8 mouse cellular contexts compared by ENCODE assay signal in genomic region chr5:147957592-147958271, GRCm38 (mm10). TPM values are rescaled to one million over a fixed set of nuclear protein-coding genes. Genes with fewer than 3 reads are reported as not detected.
DNase-seq lines count a peak whose midpoint lies in the region; ATAC-seq and TF ChIP-seq lines count a peak whose summit lies in the region.

No protein-coding gene starts in this region.

- peak; percentile 86 to 90 for DNase-seq in cerebellum, postnatal 25 days
- DNase-seq in heart, adult 2 months = peak; percentile 62 to 67
- peak; percentile 26 for DNase-seq in kidney, adult 11 months
- peak; percentile 94 to 95 for DNase-seq in left cerebral cortex, postnatal 14 days (ENCODE audit: low spot score in 2 of 2)
- DNase-seq in mesoderm, embryonic 11.5 days (ENCODE audit: low read depth, low spot score) = peak; percentile 48
- peak; percentile 97 for DNase-seq in telencephalon, adult 2 months (ENCODE audit: low read depth, low spot score)

- no peaks in the 10 kb centered on the region for H3K9me3 ChIP-seq in erythroblast, embryonic 14.5 days (ENCODE audit: control insufficient read depth, low read length)

- no peak for TF ChIP-seq POLR2A in heart, adult 2 months (IDR thresholded peaks at IDR 0.05; ENCODE audit: insufficient read depth, low read depth, low read length)

- peaks cover 40% of the 10 kb centered on the region for H3K27me3 ChIP-seq in erythroblast, embryonic 14.5 days (ENCODE audit: control insufficient read depth)
- peaks cover 4% of the 10 kb centered on the region; the same call in 1 of the 2 replicates for H3K27me3 ChIP-seq in heart, adult 2 months (ENCODE audit: control insufficient read depth, insufficient read depth, low read length)

- peak overlapping the region; percentile 9; the same call in 1 of the 2 replicates for H3K27ac ChIP-seq in heart, adult 2 months

- peak overlapping the region; percentile 56 for H3K9ac ChIP-seq in heart, adult 2 months (ENCODE audit: low read depth, low read length)

- H3K79me2 ChIP-seq in heart, adult 2 months (replicated peaks; ENCODE audit: control insufficient read depth, insufficient read depth, low read length) = no peaks in the 10 kb centered on the region

- peak overlapping the region; percentile 20 for H3K4me3 ChIP-seq in erythroblast, embryonic 14.5 days (replicated peaks)
- H3K4me3 ChIP-seq in heart, adult 2 months = peak overlapping the region; percentile 53

- no peaks in the 10 kb centered on the region for H3K36me3 ChIP-seq in erythroblast, embryonic 14.5 days (ENCODE audit: control insufficient read depth)
- no peaks in the 10 kb centered on the region for H3K36me3 ChIP-seq in heart, adult 2 months (ENCODE audit: control insufficient read depth, insufficient read depth, low read length)

- peaks cover 3% of the 10 kb centered on the region; the same call in 1 of the 2 replicates for H3K4me1 ChIP-seq in erythroblast, embryonic 14.5 days (ENCODE audit: control insufficient read depth)
- H3K4me1 ChIP-seq in heart, adult 2 months (ENCODE audit: control insufficient read depth, insufficient read depth, low read length) = peaks cover 1% of the 10 kb centered on the region

- TF ChIP-seq EP300 in heart, adult 2 months (IDR thresholded peaks at IDR 0.05; ENCODE audit: insufficient read depth, low read depth, low read length) = no peak

- WGBS in heart, adult 2 months = 1% methylated on average over 42 of the region's 42 CpGs

- no peak for TF ChIP-seq CTCF in heart, adult 2 months (IDR thresholded peaks at IDR 0.05)

- intact Hi-C loops in heart, adult 2 months (cut with DNase I) = loop anchor here (2.0 kb wide), 1 partner anchor 283 kb away; no protein-coding TSS in a partner anchor
- intact Hi-C loops in left cerebral cortex, postnatal 14 days (cut with DNase I) = loop anchor here (1.0 to 5.0 kb wide), 3 partner anchors 135 to 284 kb away; no protein-coding TSS in a partner anchor

- ATAC-seq in erythroblast, adult 5-6 weeks (replicated peaks; ENCODE audit: low FRiP score, poor library complexity, severe bottlenecking) = no peak

RNA-seq across cellular contexts. Expression of gene Mtus2, which starts 0.6 kb away (rescaled TPM):
- not detected in 2 replicates for polyA plus RNA-seq in erythroblast, embryonic 14.5 days (2012)
- total RNA-seq in erythroblast, adult 5-6 weeks (2015; ENCODE audit: low replicate concordance) = 2.3 and 5.4 TPM in 2 replicates
- total RNA-seq in erythroblast, adult 5-6 weeks (2017; ENCODE audit: low replicate concordance) = not detected in 2 replicates
- total RNA-seq in heart, adult 2 months (2021) = 100 to 1,000 TPM in 1 of 2 experiments, 10 to 100 TPM in 1; 96.9 to 109 TPM
- 53.5 and 82.6 TPM in 2 replicates for polyA plus RNA-seq in heart, adult 2 months (2012; rRNA removed)
- total RNA-seq in left cerebral cortex, postnatal 14 days (2021) = 10 to 100 TPM; 37.7 to 45.7 TPM

Comparison
In these comparisons a context has a peak if more than half of its experiments do, and no peak if none do; other contexts are left out.
1. DNase-seq: peak in every context shown above with its lines; median percentile 97 in telencephalon, adult 2 months; 94 in left cerebral cortex, postnatal 14 days; 88 in cerebellum, postnatal 25 days; 64 in heart, adult 2 months; 48 in mesoderm, embryonic 11.5 days; 26 in kidney, adult 11 months.
2. RNA of gene Mtus2, which starts 0.6 kb away (total RNA-seq): 96.9 to 109 TPM in heart, adult 2 months and 37.7 to 45.7 TPM in left cerebral cortex, postnatal 14 days; 2.3 to 5.4 TPM in erythroblast, adult 5-6 weeks; every median in the first group is over 4 times any median in the second.